Mouse (Mus musculus) gonadal fat pad, adult 2 months (tissue): ENCODE data around the gene Pcnx2. TPM values are rescaled to one million over a fixed set of nuclear protein-coding genes. Genes with fewer than 3 reads are reported as not detected.
A peak's percentile ranks its signal among the peaks of the same experiment; 100 is the strongest.

Experiments
- DNase-seq: peaks from one replicate; pipeline ENCODE4 v3.0.0-alpha.2; 2012; ENCODE audit warnings: low read depth
- polyA plus RNA-seq: library from polyadenylated mRNA; depleted of rRNA; stranded (reverse); fragments of >200 nt; gene quantifications from 2 replicates; pipeline ENCODE4 v1.2.3, GENCODE M21; 2012

The Pcnx2 gene
- polyA plus RNA-seq, 1 experiment = 1.5 TPM

DNA sequence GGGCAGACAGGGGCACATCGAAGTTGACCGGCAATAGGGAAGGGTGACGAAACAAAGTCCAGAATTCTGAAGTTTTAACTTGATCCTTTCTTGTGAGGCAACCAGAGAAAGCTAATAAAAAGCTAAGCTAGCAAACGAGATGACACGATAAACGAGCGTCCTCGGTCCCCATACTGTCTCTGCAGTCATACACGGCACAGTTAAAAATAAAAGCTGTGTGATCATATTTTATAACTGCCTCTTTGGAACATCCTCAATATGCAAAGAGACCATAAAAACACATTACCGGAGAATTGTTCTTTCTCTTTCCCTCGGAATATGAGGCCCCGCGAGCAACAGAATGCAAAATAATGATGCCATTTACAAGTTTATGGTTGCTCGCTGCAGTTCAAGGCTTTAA is 76.1 kb downstream of the Pcnx2 start:
- no peak for DNase-seq

DNA sequence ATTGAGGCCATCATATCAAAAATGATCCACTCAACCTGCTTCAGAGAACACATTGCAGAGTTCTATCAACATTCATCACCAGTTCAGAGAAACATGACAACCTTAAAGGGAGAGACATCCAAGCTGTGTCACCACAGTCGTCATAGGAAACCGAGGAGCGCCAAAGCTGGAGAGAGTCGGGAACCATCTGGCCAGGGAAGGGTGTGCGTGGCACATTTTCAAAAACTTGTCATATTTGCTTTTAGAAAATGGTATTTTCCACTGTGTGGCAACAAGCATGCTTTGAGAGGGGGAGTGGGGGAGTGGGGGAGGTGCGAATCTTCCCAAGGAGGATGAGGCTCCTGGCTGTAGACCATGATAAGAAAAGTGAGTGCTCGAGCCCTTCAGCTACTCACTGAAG is 78.3 kb downstream of the Pcnx2 start:
- no peak for DNase-seq

DNA sequence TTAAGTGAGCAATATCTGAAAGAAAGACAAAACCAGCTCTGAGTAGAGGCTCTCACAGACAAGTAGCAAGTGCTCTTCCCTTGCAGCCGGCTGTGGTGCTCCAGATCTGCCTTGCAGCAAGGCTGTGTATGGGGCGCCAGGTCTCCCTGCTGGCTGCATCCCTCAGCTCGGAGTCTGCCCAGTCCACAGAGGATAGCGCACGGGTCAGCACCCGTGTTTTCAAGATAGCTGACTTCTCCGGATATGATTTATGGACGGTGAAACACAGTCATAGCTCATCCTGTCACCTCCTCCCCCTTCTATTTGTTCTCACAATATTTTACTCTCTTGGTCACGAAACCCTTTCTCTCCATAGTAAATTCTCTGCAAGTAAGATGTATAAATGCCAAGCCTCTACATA is 79.3 kb downstream of the Pcnx2 start:
- no peak for DNase-seq

DNA sequence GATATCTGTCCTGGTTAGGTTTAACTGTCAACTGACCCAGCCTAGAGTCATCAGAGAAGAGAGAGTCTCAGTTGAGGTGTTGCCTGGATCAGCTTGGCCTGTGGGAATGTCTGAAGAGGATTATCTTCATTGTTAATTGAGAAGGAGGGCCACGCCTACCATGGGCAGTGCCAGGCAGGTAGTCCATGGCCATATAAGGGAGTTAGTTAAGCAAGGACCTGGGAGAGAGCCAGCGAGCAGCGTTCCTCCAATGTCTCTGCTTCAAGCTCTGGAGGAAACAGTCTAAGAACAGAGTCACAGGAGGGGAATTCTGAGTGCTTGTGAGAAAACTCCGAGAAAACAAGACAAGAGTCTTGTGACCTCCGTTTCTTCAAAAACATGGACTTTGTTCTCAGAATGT is 81.4 kb downstream of the Pcnx2 start:
- DNase-seq = no peak

DNA sequence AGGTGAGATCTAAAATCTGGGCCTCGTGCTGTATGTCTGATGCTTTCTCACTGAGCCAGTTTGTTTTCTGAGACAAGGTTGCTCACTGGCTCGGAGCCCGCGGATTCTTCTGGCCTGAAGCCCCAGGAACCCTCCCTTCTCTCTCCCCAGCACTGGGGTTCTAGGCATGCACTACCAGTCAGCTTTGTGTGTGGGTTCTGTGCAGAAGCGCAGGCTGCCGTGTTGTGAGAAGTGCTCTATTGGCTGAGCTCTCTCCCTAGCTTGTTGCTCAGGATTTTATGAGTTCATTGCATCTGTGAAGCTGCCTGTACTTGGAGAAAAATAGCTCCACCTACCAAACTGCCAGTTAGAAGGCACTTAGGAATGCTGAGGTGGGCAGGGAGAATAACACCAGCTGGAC is 89.3 kb downstream of the Pcnx2 start:
- no peak for DNase-seq

DNA sequence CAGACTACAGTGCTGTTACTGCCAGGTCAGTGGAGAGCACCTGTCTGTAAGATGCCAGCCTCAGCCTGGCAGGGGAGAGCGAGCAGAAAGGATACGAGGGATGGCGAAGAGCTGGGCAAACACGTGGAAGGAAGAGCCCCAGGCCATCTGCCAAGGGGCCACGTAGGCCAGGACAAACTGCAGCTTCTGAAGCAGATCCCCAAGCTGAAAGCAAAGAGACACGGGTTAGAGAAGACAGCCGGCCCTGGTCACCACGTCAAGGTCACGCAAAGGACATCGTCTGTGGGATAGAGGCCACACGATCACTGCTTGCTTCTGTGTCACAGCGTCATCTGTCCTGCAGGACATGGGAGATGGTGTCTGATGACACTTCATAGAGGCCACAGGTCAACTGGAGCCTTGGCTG is 90.2 kb downstream of the Pcnx2 start:
- DNase-seq = no peak

DNA sequence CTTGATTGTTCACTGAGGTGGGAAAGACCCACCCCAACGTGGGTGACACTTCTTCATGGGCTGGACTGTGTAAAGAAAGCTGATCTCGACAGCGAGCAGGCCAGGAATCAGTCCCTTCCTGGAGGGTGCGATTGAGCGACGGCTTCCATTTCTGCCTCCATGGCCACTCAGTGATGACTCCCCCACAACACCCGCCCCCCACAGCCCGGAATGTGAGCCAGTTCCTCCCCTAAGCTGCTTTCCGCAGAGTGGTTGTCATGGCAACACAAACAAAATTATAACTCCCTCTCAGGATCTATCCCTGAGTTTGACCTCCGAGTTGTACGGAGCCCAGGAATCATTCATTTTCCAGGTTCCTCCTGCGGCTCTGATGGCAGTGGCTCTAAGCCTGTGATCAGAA is 91.7 kb downstream of the Pcnx2 start:
- DNase-seq = no peak

DNA sequence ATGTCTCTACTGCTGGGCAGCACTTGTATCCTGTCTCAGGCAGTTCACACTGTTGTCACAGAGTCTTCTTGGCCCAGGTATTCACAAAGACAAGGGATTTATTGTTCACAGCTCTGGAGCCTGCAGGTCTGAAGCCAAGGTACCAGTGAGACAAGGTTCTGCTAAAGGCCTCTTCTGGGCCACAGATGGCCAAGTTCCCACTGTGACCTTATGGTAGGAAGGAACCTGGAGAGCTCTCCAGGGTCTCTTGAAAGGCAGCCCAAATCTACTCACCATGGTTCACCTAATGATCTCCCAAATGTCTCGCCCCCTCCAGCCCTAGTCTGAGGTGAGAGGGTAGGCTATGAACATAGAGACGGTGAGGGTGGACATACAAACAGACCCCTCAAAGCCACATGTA is 101.1 kb downstream of the Pcnx2 start:
- DNase-seq = no peak

DNA sequence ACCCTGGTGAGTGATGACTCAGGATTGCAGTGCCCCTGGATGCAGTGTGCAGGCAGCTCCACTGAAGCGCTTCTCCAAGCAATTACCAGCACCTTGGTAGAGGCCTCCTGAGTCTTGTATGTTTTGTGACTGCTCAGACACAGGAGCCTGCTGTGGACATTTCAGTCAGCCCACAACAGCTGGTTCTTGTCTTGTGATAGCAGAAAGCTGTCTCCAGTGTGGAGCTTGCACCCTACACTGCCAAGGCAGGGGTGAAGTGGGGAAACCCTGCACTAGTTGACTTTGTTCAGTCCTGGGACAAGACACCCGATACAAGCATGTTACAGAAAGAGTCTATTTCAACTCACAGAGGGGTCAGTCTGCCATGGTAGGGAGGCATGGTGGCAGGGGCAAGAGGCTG is 102.8 kb downstream of the Pcnx2 start:
- no peak for DNase-seq

DNA sequence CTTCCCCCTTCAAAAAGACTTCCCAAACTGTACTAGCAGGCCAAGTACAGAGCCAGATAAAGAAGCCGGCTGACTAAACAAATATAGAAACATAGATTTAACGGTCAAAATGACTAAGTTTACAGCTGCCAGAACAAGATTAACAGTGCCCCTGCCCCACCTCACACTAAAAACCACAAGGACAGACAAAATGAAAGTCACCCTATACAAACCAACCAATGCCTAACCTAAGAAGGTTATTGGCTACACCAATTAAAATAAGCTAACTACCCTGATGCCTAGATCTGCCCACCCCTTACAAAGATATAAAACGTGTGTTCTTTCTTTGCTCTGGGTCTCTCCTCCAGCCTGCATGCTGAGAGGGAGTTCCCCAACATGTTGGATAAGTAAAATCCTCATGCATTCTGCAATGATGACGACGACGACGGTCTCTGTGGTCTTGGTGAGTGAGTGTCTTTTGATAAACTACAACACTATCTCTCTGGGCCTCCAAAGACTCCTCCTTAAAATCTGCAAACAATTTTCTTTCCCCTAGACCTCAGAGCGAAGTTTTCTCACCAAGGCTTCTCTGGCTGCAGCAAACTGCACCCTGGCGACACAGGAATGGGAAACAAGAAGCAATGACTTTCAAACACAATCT is 105.2 kb downstream of the Pcnx2 start:
- no peak for DNase-seq

DNA sequence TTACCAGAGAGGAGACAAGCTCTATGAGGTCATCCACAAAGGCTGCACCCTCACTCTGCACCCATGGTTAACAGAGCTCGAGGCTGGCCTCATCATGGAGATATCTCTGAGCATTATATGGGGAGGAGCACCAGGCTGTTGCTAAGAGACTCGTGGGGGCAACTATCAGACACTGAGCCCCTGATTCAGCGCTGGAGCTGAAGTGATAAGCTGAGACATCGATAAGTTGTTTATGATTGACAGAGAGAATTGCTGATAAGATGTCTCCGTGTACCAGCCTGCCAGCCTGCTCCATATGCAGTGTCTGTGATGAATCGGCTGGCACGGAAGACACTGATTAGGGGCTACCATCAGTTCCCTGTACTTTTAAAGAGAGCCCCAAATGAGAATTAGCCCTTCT is 111.2 kb downstream of the Pcnx2 start:
- DNase-seq = no peak

DNA sequence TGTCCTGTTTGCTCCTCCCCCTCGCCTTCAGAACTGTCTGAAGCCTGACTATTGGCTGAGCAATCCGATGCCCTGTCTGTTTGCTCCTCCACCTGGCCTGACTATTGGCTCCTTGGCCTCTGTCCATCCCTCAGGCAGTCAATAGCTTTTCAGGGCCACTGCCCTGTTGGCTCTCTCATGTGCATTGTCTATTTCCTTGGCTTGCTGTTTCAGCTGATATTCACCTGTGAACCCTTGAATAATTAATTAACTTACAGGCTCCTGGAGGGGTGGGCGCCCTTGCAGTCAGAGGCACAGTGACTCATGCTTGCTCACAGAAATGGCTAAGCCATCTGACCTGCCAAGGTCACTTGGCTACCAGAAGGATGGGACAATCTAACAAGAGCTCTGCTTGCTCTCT is 116.0 kb downstream of the Pcnx2 start:
- no peak for DNase-seq

DNA sequence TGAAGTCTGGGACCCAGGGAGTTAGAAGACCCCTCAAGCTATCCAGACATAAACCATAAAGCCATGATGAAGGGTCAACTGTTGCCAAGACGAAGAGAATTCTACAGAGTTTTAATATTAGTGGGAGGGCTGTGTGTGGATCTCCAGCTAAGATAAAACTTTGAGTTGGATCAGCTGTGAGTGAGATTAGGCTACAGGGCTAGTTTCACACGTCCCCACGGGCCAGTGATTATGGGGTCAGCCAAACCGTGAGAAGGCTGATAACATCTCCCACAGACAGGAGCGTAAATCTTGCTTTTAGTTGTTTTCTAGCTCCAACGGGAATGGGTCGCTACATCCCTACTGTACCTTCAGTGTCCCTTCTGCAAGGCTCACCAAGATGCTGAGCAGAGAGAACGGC is 118.5 kb downstream of the Pcnx2 start:
- DNase-seq = no peak

DNA sequence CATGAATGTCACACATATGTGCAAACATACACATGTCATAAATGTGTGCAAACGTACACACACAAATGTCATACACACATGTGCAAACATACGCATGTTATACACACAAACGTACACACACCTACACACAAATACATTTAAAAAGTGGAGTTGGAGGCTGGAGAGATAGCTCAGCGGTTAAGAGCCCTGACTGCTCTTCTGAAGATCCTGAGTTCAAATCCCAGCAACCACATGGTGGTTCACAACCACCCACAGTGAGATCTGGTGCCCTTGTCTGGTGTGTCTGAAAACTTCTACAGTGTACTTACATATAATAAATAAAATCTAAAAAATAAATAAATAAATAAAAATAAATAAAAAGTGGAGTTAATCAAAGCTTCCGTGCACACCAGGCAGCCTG is 119.2 kb downstream of the Pcnx2 start:
- no peak for DNase-seq

DNA sequence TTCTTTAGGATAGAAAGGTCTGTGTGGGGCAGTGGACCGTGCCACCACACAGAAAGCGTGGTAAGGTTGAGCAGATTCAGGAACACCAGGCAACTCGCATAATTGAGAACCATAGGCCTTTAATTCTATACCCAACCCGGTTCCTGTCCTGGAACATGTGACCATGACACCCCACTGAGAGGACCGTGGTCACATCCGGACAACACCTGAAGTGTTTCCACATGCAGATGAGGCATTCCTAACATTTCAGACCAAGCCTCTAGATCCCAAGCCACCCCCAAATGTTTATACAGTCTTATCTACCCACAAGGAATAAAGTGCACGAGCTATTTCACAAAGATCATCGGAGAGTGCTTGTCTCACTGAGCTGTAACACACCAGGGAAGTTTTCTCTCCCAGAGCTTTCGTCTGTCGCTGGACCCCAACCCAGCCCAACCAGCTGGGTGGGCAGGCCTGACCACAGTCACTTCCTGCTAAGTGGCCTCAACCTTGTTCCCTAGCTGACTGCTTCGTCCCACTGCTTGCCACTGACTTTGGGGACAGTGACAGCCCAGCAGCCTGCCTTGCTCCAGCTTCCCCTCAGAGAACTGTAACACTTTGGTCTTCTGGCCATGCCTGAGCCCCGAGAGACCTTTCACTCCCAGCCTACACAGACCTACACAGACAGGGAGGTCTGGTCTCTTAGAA is 120.5 kb downstream of the Pcnx2 start:
- no peak for DNase-seq

DNA sequence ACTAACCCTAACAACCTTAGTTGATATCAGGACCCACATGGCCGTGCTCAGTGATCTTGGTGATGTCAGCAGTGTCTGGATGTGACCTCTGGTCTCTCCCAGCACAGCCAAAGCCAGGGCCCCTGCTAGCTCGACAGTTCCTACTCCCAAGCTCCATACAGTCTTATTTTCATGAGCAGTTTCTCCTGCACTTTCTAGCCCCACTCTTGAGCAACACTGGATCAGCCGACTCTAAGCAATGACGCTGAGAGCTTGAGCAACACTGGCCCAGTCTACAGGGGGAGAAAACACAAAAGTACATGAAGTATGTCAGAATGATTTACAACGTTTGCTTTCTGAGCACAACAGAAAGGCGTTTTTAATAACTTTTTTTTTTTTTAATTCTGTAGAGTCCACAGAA is 121.3 kb downstream of the Pcnx2 start:
- DNase-seq = peak; percentile 81

DNA sequence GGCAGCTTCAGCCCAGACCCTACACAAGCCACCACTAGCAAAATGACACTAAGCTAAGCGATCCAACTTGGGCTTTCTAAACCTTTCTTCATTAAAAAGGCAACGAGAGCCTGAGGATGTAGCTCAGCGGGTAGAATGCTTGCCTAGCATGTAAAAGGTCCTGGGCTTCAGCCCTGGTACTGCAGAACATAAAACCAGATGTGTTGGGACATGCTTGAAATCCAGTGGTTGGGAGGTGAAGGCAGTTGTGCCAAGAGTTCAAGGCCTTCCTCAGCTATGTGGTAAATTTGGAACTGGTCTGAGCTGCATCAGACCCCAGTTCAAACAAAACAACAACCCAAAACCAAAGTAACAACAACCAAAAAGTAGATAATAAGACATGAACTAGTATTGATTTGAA is 121.8 kb downstream of the Pcnx2 start:
- peak; percentile 52 for DNase-seq

DNA sequence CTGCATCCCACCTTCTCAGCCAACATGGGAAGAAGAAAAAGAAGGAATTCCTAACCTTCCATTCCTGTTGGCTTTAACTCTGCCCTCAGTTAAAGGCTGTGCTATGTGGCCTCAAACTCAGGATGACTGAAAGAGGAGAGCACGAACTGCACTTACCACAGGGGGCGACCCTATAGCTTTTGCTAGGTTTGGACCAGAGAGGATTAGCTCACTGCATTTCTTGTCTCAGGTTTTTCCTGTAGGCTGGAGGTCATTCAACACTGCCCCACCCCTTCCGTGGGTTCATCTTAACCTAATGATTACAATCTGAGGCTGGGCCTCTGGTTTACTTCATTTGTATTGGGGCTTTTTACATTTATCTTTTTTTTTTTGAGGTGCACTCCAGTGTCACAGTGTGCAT is 123.1 kb downstream of the Pcnx2 start:
- DNase-seq = no peak

DNA sequence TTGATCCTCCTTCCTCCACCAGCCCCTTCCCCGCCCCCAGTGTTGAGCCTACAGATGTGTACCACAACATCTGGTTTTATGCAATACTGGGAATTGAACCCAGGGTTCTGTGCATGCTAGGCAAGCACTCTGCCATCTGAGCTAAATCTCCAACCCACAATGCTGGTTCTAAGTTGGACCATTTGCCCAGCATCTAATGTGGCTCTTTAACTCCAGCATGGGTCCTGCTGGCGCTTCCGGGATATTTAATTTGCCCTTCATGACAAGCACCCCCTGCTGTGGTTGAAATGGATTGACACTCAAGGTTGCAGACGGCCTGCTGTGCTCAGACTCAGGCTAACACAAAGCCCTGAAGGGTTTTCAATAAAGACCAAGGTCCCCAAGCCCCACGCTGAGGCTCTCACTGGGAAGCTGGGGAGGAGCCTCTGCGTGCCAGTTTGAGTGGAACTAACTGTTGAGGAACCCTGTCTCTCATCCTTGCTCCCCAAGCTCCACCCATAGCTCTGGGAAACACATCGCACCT is 124.8 kb downstream of the Pcnx2 start:
- DNase-seq = no peak

DNA sequence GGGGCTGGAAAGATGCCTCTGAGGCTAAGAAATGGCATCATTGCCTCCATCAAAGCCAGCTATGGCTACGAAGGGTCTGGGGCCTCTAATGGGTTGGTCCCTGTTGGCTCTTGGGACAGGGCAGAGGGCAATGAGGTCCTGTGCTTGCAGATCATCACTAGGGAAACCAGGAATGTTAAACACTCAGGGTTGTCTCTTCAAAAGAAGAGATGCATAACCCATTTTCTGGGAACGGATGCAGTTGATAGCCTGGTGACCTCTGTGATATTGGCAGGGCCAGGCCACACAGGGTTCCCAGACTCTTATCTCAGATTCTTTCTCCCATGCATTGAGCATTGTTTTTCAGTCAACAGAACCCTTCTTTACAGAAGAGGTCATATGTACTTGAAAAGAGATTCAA is 125.8 kb downstream of the Pcnx2 start:
- no peak for DNase-seq

DNA sequence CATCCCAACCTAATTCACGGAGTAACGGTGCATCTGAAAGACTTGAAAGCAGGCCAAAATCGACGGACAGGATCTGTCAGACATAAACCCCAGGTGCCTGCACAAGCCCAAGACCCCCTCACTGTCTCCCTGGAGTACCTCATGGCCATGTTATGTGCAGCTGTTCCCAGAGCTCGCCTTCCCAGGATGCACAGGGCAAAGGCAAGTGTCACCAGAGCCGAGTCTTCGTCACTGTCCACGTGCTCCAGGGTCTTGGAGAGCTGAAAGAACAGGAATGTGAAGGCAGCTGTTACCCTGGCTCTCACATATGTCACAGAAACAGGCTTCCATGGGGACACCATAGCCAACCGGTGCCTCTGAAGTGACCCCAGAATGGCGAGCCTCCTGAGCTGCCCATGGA is 130.0 kb downstream of the Pcnx2 start:
- DNase-seq = no peak

DNA sequence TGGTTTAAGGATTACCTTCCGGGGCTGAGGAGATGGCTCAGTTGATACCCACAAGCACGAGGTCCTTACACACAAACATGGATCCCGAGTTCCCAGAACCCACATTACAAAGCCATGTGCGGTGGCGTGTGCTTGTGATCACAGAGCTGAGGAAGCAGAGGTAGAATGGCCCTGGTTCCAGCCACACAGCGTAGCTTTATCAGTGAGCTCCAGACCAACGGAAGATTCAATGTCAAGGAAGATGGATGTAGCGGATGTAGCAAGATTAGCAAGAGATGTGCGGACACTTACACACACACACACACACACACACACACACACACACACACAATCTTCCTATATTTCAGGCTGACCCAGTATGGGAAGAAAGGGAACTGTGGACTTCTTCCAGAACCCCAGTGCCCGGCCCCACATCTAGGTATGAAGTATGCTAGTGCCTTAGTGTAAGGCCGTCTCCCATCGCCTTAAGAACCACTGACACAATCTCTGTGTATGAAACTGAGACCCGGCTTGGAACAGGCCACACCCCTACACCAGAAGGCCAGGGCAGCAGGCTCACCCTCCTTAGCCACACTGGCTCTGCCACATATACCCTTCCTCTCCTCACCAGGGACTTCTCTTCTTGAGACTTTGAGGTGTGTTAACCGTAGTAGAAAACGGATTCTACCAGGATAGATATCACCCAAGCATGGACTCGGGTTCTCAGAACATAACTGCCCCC is 134.9 kb downstream of the Pcnx2 start:
- no peak for DNase-seq

DNA sequence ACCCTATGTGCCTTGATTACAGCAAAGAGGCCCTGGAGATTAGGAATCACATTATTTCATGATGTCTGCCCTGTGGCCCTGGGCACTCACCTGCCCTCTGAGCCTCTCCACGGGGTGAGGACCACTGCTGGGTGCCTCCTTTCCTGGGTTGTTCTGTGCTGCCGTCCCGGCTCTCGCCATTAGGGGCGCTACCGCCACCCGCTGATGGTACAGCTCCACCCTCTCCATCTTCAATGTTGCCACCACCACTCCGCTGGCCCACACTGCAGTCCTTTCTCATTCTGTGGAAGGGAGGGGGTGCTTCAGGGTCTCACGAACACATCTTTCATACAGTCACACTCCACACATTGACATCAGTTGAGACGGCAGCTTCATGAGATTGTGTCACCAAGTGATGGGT is 139.1 kb downstream of the Pcnx2 start:
- no peak for DNase-seq
